Mouse (Mus musculus): ENCODE measurements around the gene Sdk2.

Gene Sdk2

GRCm38 (mm10) chr11:114044373-114044772 lies 22.5 kb downstream of the Sdk2 start:
- DNase-seq, result no peak

- DNase-seq, result no peak
These were observed 23.3 kb downstream of the Sdk2 start for GRCm38 (mm10) chr11:114043530-114043929.

- DNase-seq, result no peak
These were observed 26.3 kb downstream of the Sdk2 start for GRCm38 (mm10) chr11:114040391-114041035.

GRCm38 (mm10) chr11:114038036-114038435 lies 28.8 kb downstream of the Sdk2 start:
- no peak for DNase-seq

GRCm38 (mm10) chr11:114031491-114031890 lies 35.4 kb downstream of the Sdk2 start:
- DNase-seq, result no peak

- no peak for DNase-seq
These were observed 36.6 kb downstream of the Sdk2 start for GRCm38 (mm10) chr11:114030214-114030613.

- no peak for DNase-seq
These were observed 38.3 kb downstream of the Sdk2 start for GRCm38 (mm10) chr11:114028512-114028911.

- no peak for DNase-seq
These were observed 38.8 kb downstream of the Sdk2 start for GRCm38 (mm10) chr11:114028021-114028420.

GRCm38 (mm10) chr11:114025056-114025455 lies 41.8 kb downstream of the Sdk2 start:
- DNase-seq, result no peak

GRCm38 (mm10) chr11:114023965-114024364 lies 42.9 kb downstream of the Sdk2 start:
- DNase-seq, result no peak

GRCm38 (mm10) chr11:114022166-114022565 lies 44.7 kb downstream of the Sdk2 start:
- no peak for DNase-seq

GRCm38 (mm10) chr11:114019087-114019486 lies 47.8 kb downstream of the Sdk2 start:
- no peak for DNase-seq

GRCm38 (mm10) chr11:114016889-114017392 lies 49.9 kb downstream of the Sdk2 start:
- no peak for DNase-seq

GRCm38 (mm10) chr11:114016108-114016888 lies 50.5 kb downstream of the Sdk2 start:
- no peak for DNase-seq

- DNase-seq, result no peak
These were observed 55.3 kb downstream of the Sdk2 start for GRCm38 (mm10) chr11:114011523-114011922.

GRCm38 (mm10) chr11:114005879-114006278 lies 61.0 kb downstream of the Sdk2 start:
- DNase-seq, result no peak

GRCm38 (mm10) chr11:114004651-114005050 lies 62.2 kb downstream of the Sdk2 start:
- DNase-seq, result no peak

- no peak for DNase-seq
These were observed 63.7 kb downstream of the Sdk2 start for GRCm38 (mm10) chr11:114003195-114003594.

GRCm38 (mm10) chr11:114000051-114000450 lies 66.8 kb downstream of the Sdk2 start:
- no peak for DNase-seq

- DNase-seq, result no peak
These were observed 68.1 kb downstream of the Sdk2 start for GRCm38 (mm10) chr11:113998702-113999101.

GRCm38 (mm10) chr11:113993921-113994320 lies 72.9 kb downstream of the Sdk2 start:
- DNase-seq, result no peak

GRCm38 (mm10) chr11:113992894-113993293 lies 74.0 kb downstream of the Sdk2 start:
- DNase-seq, result no peak

GRCm38 (mm10) chr11:113991886-113992285 lies 75.0 kb downstream of the Sdk2 start:
- no peak for DNase-seq

- DNase-seq, result peak; percentile 49
These were observed 76.4 kb downstream of the Sdk2 start for GRCm38 (mm10) chr11:113990466-113990865.
